Mouse (Mus musculus): ENCODE data around the gene Hephl1.
A peak's percentile ranks its signal among the peaks of the same experiment; 100 is the strongest.

Gene Hephl1

GRCm38 (mm10) chr9:15015223-15015956 lies 96.5 kb downstream of the Hephl1 start:
- peak; percentile 70 to 86 for DNase-seq

- DNase-seq, result no peak
Measured at GRCm38 (mm10) chr9:15007566-15007965, 104.3 kb downstream of the Hephl1 start.

- no peak for DNase-seq
Measured at GRCm38 (mm10) chr9:15004298-15004685, 107.6 kb downstream of the Hephl1 start.

GRCm38 (mm10) chr9:15003676-15004297 lies 108.1 kb downstream of the Hephl1 start:
- no peak for DNase-seq

GRCm38 (mm10) chr9:15002995-15003613 lies 108.8 kb downstream of the Hephl1 start:
- no peak for DNase-seq

All from kidney, postnatal 36 days (tissue).